Mouse (Mus musculus): ENCODE results near the gene Rnf141. TPM values are rescaled to one million over a fixed set of nuclear protein-coding genes. Genes with fewer than 3 reads are reported as not detected.

The Rnf141 gene
- total and polyA plus RNA-seq, 2 experiments from 2014 or later: 44.9 to 81.8 TPM

DNA sequence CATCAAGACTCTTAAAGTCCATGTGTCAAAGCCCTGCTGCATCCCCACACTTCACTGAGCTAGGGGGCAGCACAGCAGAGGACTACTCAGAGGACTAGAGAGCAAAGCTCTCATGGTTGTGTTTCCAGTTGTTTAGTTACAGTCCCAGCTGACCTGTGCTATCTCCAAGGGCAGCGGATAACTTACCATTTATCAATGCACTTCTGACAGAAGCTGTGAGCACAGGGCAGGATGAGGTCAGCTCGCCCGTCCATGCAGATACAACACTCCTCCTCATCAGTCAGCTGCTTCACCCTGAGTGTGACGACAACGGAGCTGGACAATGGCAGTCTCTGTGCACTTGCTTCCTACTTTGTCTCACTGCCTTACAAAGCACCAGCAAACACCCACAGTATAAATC, 23.2 kb downstream of the Rnf141 start:
- Histone ChIP-seq H3K4me2 (ENCODE audit: low read depth) (no peak overlapping the region), H3K27me3 (ENCODE audit: insufficient read depth, low read length) (no peaks in the 10 kb centered on the region), H3K36me3 (ENCODE audit: insufficient read depth) (peaks cover 29% of the 10 kb centered on the region), H3K27ac (ENCODE audit: low read depth, low read length) (no peak overlapping the region), H3K9me3 (ENCODE audit: low read length) (no peaks in the 10 kb centered on the region), H3K9ac (no peak overlapping the region), H3K4me3 (ENCODE audit: low read depth, low read length) (no peak overlapping the region), H3K4me1 (ENCODE audit: insufficient read depth) (no peaks in the 10 kb centered on the region)
- DNase-seq: no peak
- TF ChIP-seq CTCF (IDR thresholded peaks at IDR 0.05; ENCODE audit: low read depth): no peak
- WGBS: 69% methylated on average over 5 of the region's 5 CpGs
- ATAC-seq: no peak; the same call in 1 of the 2 replicates

DNA sequence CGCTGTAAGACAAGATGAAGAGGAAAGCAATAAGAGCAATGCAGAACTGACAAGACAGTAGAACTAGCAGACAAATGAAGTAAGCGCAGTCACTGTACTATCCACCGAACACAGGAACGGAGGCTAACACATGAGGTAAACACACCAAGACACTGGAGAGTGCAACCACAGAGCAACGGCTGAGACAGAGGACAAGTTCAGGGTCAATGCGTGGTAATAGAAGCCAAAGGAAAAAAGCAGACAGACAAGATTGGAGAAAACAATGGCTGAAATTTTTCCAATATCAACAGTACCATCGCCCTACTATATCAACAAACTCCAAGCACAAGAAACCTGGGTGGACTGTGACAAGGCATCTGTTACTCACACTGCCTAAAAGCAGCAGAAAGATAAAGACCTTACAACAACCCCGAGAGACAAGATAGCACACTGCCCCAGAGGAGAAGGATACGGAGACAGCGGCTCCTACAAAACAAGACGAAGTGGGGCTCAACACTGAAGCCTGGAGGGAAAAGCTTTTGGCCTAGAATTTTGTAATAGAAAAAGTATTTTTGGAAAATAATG, 25.4 kb downstream of the Rnf141 start:
- no peaks in the 10 kb centered on the region for H3K4me1 ChIP-seq (ENCODE audit: insufficient read depth)
- no peak for DNase-seq
- no peak overlapping the region for H3K27ac ChIP-seq (ENCODE audit: low read depth, low read length)
- ATAC-seq: no peak
- H3K36me3 ChIP-seq (ENCODE audit: insufficient read depth): peaks cover 16% of the 10 kb centered on the region
- H3K4me3 ChIP-seq (ENCODE audit: low read depth, low read length): no peak overlapping the region
- 91% methylated on average over 11 of the region's 11 CpGs for WGBS
- no peaks in the 10 kb centered on the region for H3K9me3 ChIP-seq (ENCODE audit: low read length)
- no peak overlapping the region for H3K9ac ChIP-seq
- no peak for TF ChIP-seq CTCF (IDR thresholded peaks at IDR 0.05; ENCODE audit: low read depth)
- H3K4me2 ChIP-seq (ENCODE audit: low read depth): no peak overlapping the region
- H3K27me3 ChIP-seq (ENCODE audit: insufficient read depth, low read length): no peaks in the 10 kb centered on the region

DNA sequence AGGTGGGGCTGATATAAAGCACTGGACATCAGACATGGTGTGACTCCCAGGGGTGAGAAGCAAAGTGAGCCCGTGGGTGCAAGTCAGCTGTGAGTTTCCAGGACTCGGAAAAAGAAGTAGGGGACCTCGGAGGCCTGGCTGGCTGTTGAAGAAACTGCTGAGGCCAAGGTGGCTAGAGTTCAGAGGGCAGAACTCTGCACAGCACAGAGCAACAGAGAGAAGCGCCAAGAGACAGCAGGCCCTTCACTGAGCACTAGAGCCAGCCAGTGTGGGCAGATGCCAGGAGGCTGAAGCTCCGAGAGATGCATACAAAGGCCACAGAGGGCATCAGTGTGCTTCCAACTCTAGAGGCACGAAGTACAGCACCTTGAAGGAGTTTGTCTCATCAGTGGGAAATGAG, 26.1 kb downstream of the Rnf141 start:
- H3K9me3 ChIP-seq (ENCODE audit: low read length): no peaks in the 10 kb centered on the region
- no peaks in the 10 kb centered on the region for H3K27me3 ChIP-seq (ENCODE audit: insufficient read depth, low read length)
- H3K9ac ChIP-seq: no peak overlapping the region

DNA sequence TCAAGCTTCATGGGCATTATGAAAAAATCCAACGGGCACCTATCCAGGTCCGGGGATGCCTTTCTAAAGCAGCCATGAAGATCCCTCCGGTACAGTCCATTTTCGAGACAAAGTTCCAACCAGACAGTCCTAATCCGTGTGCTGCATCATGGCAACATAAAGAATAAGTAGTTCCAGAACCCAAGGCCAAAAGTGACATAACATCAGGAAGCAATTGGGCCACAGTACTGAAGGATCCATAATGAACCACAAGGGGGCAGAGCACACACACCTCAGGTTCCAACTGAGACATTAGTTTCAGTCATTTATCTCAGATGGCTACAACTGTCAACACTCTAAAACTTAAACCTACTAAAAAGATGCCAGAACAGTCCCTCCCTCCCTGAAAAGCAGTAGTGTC, 28.2 kb downstream of the Rnf141 start:
- peaks cover 14% of the 10 kb centered on the region; the same call in 1 of the 2 replicates for H3K36me3 ChIP-seq (ENCODE audit: insufficient read depth)
- H3K9ac ChIP-seq: no peak overlapping the region
- peak; percentile 74 for DNase-seq
- H3K4me3 ChIP-seq (ENCODE audit: low read depth, low read length): no peak overlapping the region
- peak; percentile 65 for ATAC-seq
- no peaks in the 10 kb centered on the region for H3K4me1 ChIP-seq (ENCODE audit: insufficient read depth)
- peak; percentile 89 for TF ChIP-seq CTCF (IDR thresholded peaks at IDR 0.05; ENCODE audit: low read depth)
- no peak overlapping the region for H3K27ac ChIP-seq (ENCODE audit: low read depth, low read length)
- H3K4me2 ChIP-seq (ENCODE audit: low read depth): no peak overlapping the region
- no peaks in the 10 kb centered on the region for H3K9me3 ChIP-seq (ENCODE audit: low read length)
- 72% methylated on average over 5 of the region's 5 CpGs for WGBS
- no peaks in the 10 kb centered on the region for H3K27me3 ChIP-seq (ENCODE audit: insufficient read depth, low read length)

More for the DNA sequence above, 26.1 kb downstream of the Rnf141 start:
- H3K4me1 ChIP-seq (ENCODE audit: insufficient read depth): no peaks in the 10 kb centered on the region
- H3K4me3 ChIP-seq (ENCODE audit: low read depth, low read length): no peak overlapping the region
- DNase-seq (no peak), ATAC-seq (no peak)
- H3K27ac ChIP-seq (ENCODE audit: low read depth, low read length): no peak overlapping the region
- H3K36me3 ChIP-seq (ENCODE audit: insufficient read depth): peaks cover 9% of the 10 kb centered on the region; the same call in 1 of the 2 replicates
- H3K4me2 ChIP-seq (ENCODE audit: low read depth): no peak overlapping the region
- TF ChIP-seq CTCF (IDR thresholded peaks at IDR 0.05; ENCODE audit: low read depth): no peak
- WGBS: 80% methylated on average over 6 of the region's 6 CpGs

DNA sequence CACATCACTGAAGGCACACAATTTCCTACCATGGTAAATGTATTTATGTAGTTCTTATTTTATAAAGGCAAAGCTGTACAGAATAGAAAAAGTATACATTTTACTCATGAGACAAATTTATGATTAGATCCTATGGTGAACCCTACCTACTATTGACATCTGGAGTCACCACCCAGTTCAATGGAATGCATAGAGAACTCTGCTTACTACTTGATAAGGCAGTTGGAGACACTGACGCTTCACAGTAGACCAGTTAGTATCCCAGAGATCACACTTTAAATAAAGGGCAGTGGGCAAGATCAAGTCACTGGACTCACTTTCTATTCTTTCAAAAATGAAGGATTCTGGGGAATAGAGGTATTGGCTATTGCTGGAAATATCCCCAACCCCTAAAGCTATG, 30.3 kb downstream of the Rnf141 start:
- H3K27me3 ChIP-seq (ENCODE audit: insufficient read depth, low read length): no peaks in the 10 kb centered on the region
- no peak for TF ChIP-seq CTCF (IDR thresholded peaks at IDR 0.05; ENCODE audit: low read depth)
- H3K9ac ChIP-seq: no peak overlapping the region
- no peak overlapping the region for H3K4me2 ChIP-seq (ENCODE audit: low read depth)
- WGBS: 93% methylated on average over 1 of the region's 1 CpGs
- DNase-seq (no peak), ATAC-seq (no peak)
- no peaks in the 10 kb centered on the region for H3K4me1 ChIP-seq (ENCODE audit: insufficient read depth)
- H3K4me3 ChIP-seq (ENCODE audit: low read depth, low read length): no peak overlapping the region
- H3K9me3 ChIP-seq (ENCODE audit: low read length): no peaks in the 10 kb centered on the region
- H3K36me3 ChIP-seq (ENCODE audit: insufficient read depth): peaks cover 18% of the 10 kb centered on the region; the same call in 1 of the 2 replicates
- H3K27ac ChIP-seq (ENCODE audit: low read depth, low read length): no peak overlapping the region

DNA sequence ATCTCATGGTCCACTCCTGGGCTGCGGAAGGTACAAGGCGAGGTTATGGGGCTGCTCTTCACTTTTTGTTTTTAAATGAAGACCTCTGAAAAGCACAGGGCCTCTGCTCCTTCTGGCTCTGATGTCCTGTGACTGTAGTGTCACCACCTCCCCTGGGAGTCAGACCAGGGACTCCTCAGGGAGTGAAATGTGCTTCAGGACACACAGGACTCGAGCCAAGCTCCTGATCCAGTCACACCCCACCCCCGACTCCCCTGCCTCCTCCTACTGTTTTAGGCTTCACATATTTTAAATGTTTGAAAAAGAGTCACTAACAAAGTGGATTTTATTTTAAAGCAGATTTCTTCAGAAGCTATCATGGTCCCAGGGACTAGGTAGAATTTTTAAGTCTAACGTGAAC, 32.7 kb downstream of the Rnf141 start:
- no peak overlapping the region for H3K4me3 ChIP-seq (ENCODE audit: low read depth, low read length)
- H3K27me3 ChIP-seq (ENCODE audit: insufficient read depth, low read length): no peaks in the 10 kb centered on the region
- H3K4me1 ChIP-seq (ENCODE audit: insufficient read depth): no peaks in the 10 kb centered on the region
- H3K9me3 ChIP-seq (ENCODE audit: low read length): no peaks in the 10 kb centered on the region
- no peak for TF ChIP-seq CTCF (IDR thresholded peaks at IDR 0.05; ENCODE audit: low read depth)
- no peak overlapping the region for H3K9ac ChIP-seq
- DNase-seq (no peak), ATAC-seq (no peak)
- WGBS: 85% methylated on average over 5 of the region's 5 CpGs
- no peak overlapping the region for H3K27ac ChIP-seq (ENCODE audit: low read depth, low read length)
- peaks cover 18% of the 10 kb centered on the region; the same call in 1 of the 2 replicates for H3K36me3 ChIP-seq (ENCODE audit: insufficient read depth)
- H3K4me2 ChIP-seq (ENCODE audit: low read depth): no peak overlapping the region

DNA sequence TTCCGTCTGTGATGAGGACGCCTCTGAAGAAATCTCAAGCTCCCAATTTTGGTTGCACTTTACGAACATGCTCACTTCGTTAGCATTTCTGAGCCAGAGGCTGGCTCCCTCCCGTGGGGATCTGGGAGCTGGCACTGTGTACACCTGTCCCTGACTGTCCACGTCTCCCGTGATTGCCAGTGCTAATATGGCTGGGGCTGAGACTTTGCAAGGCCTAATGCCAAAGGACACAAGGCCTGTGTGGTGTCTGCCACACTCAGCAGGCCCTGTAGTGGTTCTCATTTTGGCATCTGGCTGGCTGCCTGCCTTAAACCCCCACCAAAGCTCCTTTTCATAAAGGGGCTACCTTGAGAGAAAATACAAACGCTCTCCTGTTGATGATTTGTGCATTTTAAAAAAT, 33.3 kb downstream of the Rnf141 start:
- ATAC-seq (no peak), DNase-seq (no peak)
- Histone ChIP-seq H3K4me3 (ENCODE audit: low read depth, low read length) (no peak overlapping the region), H3K4me2 (ENCODE audit: low read depth) (no peak overlapping the region), H3K27me3 (ENCODE audit: insufficient read depth, low read length) (no peaks in the 10 kb centered on the region), H3K36me3 (ENCODE audit: insufficient read depth) (peaks cover 18% of the 10 kb centered on the region; the same call in 1 of the 2 replicates), H3K27ac (ENCODE audit: low read depth, low read length) (no peak overlapping the region), H3K4me1 (ENCODE audit: insufficient read depth) (no peaks in the 10 kb centered on the region), H3K9ac (no peak overlapping the region), H3K9me3 (ENCODE audit: low read length) (no peaks in the 10 kb centered on the region)
- no peak for TF ChIP-seq CTCF (IDR thresholded peaks at IDR 0.05; ENCODE audit: low read depth)
- WGBS: 64% methylated on average over 8 of the region's 8 CpGs
